Mouse (Mus musculus): ENCODE results near the gene Btbd35f14.
"Not testable (repeated sequence)": the region's sequence is repeated elsewhere in the genome, so short reads cannot be mapped to it uniquely, and the experiment has no call there.

The Btbd35f14 gene

DNA sequence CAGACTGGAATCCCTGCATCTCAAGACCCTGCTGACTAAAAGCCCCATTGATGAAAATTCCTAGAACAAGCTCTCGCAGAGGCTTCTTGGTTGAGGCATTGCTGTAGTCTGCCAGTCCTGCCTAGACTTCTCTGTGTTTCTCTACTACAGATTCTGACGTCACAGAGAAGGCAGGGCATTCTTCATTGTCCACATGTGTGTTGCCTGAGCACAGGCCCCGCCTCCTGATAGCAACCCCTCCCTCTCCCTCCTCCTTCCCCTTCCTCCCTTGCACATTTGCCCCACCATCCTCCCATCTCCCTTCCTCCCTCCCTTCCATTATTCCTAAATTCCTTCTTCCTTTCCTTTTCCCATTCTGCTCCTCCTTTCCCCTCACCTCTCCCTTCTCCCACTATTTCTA is at the start of gene Btbd35f14:
Gene Btbd35f14 (minus strand): TSS at position 101 of the 400 bp plus-strand sequence.
- DNase-seq (ENCODE audit: low read depth, low spot score) = not testable (repeated sequence)

- not testable (repeated sequence) for DNase-seq (ENCODE audit: low read depth, low spot score)
These were observed 45.3 kb downstream of the Btbd35f14 start, which contains the start of gene Btbd35f13 for GRCm38 (mm10) chrX:33656872-33657271. Gene Btbd35f13 (plus strand): TSS chrX:33657172.
